Mouse (Mus musculus) cerebellum, postnatal 14 days (tissue): ENCODE data around the gene Ptpn9.

Source experiments
- DNase-seq, 2 experiments: peaks; one replicate each; pipeline ENCODE4 v3.0.0; 2021; ENCODE audit warnings: mixed read lengths in 2 of 2

The Ptpn9 gene

GRCm38 (mm10) chr9:57017631-57018030, 22.9 kb downstream of the Ptpn9 start:
- DNase-seq = no peak

DNA sequence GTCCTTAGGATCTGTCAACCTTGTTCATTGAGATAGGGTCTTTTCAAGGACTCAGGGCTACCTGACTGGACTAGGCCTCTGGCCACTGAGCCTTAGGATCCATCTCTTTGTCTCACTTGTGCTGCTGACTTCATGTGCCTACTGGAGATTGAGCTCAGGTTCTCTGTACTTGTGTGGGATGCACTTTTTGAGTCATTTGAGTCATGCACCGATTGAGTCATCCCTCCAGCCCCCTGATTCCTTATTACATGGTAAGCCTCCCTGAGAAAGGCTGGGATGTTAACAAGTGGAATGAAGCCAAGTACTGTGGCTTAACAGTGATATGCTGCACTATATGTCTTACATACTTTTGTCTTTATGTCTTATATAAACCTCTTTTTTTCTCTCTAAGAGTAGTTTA, 37.0 kb downstream of the Ptpn9 start:
- no peak for DNase-seq

GRCm38 (mm10) chr9:57056237-57056636, 61.5 kb downstream of the Ptpn9 start:
- peak; percentile 78 to 82 for DNase-seq

DNA sequence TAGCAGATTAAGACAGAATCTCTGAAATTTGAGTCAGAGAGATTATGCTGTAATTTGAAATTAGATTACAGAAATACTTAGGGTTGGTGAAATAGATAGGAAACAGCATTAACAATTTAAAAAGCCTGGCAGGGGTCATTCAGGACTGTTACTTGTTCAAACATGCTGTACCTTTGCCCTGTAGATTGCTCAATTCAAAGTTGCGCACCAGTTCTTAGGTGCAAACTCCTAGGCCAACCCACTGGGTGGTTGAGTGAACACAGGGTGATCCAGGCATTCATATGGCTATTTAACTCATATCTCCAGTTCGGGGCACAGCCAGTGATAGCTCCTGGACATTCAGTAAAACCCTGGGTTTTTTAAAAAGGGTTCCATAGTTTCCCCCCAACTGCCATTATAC, 69.4 kb downstream of the Ptpn9 start:
- no peak for DNase-seq

GRCm38 (mm10) chr9:57068266-57068665, 73.5 kb downstream of the Ptpn9 start:
- no peak for DNase-seq

DNA sequence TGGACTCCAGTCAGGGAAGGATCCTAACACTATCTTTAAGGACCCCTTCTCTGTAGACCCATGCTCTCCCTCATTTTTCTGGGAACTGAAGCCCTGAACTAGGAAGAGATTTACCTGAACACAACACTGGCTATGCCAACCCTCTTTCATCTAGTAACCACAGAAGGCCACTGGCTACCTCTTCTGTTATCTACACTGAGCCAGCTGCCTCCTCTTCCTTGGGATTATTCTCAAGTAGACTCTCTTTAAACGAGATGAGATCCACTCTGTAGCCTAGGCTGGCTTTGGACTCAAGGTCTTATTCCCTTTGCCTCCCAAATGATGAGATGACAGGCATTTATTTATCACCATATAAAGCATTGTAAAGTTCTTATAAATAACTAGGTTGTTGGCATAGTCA, 75.5 kb downstream of the Ptpn9 start:
- DNase-seq = no peak

DNA sequence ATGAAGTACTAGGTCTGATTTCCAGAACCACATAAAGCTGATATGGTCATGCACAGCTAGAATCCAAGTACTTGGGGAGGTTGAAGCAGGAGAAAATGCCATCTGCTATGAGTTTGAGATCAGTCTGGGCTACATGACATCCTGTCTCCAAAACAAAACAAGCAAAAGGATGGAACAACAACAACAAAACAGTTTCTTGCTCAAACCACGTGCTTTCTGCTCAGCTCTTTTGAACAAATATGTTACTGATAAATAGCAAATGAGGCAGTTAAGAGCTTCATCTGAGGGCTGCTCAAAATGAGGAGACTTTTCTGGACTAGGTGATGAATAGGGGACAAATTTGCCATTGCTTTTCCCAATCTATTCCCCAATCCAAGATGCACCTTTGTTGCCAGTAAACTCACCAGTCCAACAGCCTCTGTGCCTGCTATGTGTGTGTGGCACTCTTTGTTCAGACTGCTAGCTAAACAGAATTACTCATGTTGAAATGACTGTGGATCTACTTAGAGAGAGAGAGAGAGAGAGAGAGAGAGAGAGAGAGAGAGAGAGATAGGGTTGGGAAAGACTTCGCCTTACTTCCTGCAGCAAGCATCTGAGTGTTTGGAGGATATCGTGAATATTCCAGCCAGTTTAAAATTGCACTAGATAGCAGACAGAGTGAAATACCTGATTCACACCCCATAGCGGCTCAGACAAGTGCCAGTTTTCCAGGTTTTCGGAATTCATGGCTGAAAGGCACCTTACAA, 76.2 kb downstream of the Ptpn9 start:
- DNase-seq = no peak

- DNase-seq = peak; percentile 71 to 78
These were observed 77.2 kb downstream of the Ptpn9 start, which contains the start of gene Sin3a for GRCm38 (mm10) chr9:57071801-57072351. Gene Sin3a, plus strand, starts transcription at chr9:57072040.

- DNase-seq = no peak
These were observed 77.8 kb downstream of the Ptpn9 start for GRCm38 (mm10) chr9:57072526-57072988.

DNA sequence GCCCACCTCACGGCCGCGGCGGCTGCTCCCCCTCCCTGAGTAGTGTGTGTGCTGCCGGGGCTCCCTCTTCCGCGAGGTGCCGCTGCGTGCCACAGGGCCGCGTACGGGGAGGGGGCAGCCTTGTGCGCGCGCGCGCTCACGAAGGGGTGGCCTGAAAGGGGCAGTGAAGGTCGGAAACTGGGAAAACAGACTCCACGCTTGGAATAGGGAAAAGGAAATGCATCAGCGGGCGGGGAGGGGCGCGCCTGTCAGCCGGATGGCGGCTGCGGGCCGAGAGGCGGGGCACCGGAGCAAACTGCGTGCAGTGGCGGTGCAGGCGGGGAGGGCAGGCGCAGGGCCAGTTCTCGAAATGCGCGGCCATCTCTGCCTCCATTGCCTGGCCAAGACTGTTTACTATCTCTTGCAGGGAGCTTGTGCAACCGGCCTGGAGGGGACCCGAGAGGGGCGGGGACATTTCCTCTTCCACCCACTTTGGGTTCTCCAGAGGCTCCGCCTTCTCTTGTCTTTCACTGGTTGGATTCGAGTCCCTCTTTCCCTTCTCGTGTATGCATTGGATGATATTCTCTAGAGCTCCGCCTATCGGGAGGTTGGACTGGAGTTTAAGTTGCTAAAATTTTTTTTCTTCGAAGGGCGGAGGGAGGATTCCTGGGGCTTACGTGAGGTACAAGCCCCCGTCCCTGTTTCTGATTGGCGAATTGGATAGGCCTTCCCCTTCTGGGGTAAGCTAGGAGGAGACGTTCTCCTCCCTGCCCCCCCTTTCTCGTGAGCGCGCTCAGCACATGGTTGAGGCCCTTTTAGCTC, 78.5 kb downstream of the Ptpn9 start:
- peak; percentile 95 to 96 for DNase-seq

- DNase-seq = no peak
These were observed 79.0 kb downstream of the Ptpn9 start for GRCm38 (mm10) chr9:57073790-57074094.

- DNase-seq = peak; percentile 42 to 46
These were observed 79.6 kb downstream of the Ptpn9 start for GRCm38 (mm10) chr9:57074171-57074821.

DNA sequence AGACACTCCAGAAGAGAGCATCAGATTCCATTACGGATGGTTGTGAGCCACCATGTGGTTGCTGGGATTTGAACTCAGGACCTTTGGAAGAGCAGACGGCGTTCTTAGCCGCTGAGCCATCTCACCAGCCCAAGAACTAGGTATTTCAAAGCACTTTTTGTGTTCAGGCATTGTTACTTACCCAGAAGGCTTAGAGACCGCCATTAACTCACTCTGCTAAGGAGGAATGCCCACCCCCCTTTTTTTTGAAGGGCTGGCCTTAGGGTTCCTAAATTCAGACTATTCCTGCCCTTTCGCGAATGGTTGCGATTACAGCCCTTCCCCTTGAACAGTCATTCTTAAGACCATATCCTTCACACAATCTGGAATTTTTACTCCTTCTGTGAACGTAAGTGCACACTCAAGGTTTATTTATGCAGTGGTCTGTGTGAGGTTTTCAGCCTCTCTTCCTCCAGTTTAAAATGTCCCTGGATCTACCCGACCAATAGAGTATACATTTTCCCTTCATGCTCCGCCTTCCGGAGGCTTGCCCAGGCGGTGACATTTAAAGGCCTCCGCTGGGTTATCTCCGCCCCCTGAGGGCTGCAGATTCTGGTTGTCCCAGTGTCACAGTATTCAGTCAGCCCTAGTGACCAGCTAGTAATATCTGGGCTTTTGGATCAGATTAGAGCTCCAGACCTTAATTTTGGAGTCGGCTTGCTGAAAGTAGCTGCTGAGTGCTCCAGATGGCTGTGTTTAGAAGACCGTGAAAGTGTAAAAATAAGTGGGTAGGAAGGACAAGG, 80.3 kb downstream of the Ptpn9 start:
- DNase-seq = peak; percentile 78 to 81

DNA sequence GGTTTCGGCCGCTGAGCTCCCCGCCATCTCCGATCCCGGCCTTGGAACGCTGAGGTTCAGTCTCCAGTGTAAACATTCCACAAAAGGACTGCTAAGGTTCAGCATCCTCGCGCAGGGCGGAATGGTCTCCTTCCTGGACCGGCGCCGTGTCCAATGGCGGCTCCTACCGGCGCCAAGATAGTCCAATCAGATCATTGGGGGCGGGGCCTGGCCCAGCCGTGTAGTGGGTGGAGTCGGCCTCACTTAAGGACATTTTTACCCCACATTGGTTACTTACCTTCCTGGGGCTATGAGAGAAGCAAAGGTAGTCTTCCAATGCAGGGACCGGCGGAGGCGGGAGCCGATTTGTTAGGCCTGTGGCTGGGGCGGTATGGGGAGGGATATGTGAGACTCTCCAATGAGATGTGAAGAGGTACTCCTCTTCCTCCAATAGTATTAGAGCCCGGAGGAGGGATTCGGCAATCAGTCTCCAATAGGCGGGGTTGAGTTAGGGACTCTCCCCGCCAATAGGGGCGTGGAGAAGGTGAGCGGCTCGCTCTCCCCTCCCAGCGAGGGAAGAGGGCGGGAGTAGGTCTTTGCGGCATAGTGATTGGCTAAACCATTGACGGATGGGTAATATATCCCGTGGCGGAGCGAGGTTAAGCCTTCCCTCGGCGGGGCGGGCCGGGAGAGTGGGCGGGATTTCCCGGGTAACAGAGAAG, 81.1 kb downstream of the Ptpn9 start:
- peak; percentile 98 to 99 for DNase-seq

DNA sequence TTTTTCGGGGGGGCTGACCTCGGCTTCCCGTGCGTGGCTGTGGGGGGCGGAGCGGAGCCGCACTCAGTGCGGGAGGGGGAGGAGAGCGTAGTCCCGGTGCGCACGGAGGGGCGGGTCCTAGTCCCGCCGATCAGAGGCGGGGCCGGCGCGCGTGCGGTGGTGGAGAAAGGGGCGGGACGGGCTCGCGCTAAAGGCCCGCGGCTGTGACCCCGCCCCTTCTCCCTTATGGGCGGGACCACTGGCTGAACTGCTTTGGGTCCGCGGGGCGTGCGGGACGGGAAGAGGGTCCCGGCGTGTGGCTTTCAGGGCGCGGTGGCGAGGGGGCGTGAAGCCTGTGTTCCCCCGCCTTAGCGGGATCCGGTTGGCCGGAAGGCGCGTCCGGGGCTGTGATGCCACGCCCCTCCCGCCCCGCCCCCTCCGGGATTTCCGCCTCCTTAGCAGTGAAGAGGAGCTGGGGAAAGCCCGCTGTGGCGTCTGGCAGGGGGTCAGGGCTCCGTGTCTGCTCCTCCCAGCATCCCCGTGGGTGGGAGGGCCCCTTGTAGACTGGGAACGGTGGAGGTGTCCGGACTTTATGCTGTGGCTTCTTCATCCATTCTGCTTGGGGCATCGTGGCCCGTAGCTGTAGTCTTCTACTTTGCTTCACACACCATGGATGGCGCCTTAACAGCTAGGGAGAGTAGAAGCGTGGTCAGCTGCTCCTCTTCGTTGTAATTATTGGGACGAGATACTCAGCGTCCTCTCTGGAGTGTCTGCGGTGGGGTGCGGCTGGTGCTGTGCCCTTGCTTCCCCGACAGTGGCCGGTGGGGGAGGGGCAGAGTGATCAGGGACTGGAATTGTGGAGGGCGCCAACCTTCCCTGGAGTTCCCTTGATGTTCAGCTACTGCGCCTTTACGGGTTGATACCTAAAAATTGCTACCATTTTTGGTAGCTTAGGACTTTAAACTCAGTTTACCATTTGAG, 82.3 kb downstream of the Ptpn9 start:
- peak; percentile 85 to 88 for DNase-seq

DNA sequence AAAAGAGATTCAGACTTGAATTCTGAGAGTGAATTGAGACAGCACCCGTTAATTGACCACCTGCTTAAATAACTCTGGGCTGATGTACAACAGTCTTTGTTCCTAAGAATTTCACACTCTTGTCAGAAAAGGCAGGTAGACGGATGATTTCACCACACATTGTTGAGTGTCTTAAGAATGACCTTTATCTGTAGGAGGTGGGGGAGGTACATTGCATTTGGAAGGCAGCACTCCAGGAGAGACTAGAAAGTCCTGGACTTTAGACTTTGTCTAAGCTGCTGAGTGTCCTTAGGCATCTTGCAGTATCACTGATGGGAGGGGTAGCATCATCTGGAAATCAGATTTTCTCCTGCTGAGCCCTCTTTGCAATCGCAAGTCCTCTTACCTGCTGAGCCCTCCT, 87.5 kb downstream of the Ptpn9 start:
- no peak for DNase-seq
